Mouse (Mus musculus): ENCODE data around the gene Prss40. TPM values are rescaled to one million over a fixed set of nuclear protein-coding genes. Genes with fewer than 3 reads are reported as not detected.

Gene Prss40
- total RNA-seq (2012; rRNA removed): not detected in 2 replicates

DNA sequence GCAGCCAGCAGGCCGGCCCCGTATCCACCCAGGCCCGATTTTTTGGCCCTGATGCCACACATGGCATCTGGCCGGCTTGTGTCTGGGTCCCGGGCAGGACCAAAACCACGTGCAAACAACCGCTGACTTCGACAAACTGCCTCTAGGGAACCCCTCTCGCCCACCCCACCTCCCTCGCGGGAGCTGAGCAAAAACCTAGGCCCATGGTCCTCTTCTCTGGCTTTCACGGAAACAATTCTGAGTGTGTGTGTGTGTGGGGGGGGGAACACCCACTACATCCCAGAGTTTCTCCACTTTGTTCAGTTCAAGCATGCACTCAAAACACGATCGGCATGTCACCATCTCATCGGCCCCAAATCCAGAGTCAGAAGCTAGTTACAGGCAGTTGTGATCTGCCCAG lies at the start of gene Prss40:
Gene Prss40 (minus strand): TSS at position 101 of the 400 bp plus-strand sequence.
- Histone ChIP-seq H3K36me3 (ENCODE audit: control insufficient read depth, insufficient read depth, low read length, poor library complexity, severe bottlenecking) (no peaks in the 10 kb centered on the region), H3K4me3 (ENCODE audit: insufficient read depth in 1 of 2, low read depth in 1 of 2, low read length in 2 of 2, poor library complexity in 1 of 2, severe bottlenecking in 1 of 2) (peak within 1 kb of the TSS in 1 of 2 experiments; percentile 5; a peak in 1 of 4 replicates), H3K4me1 (ENCODE audit: control insufficient read depth in 2 of 2, insufficient read depth in 2 of 2, low read length in 2 of 2, poor library complexity in 1 of 2) (peaks cover 0 to 2% of the 10 kb centered on the region in 2 experiments; a peak in 1 of 4 replicates), H3K9me3 (ENCODE audit: control insufficient read depth, insufficient read depth, low read depth, low read length) (no peaks in the 10 kb centered on the region), H3K9ac (ENCODE audit: insufficient read depth, low read depth, low read length, poor library complexity, severe bottlenecking) (0 out of 2 replicates have a peak within 1 kb of the TSS, but pooled peaks have one; percentile 11), H3K27ac (ENCODE audit: insufficient read depth, low read depth, low read length, poor library complexity, severe bottlenecking) (no peak within 1 kb of the TSS)
- DNase-seq (ENCODE audit: low read depth, low spot score): no peak
- in situ Hi-C loops (cut with MboI; ENCODE audit: low sequenced_read_pairs in 2 of 2, unreplicated experiment in 2 of 2): no loop called here
- TF ChIP-seq ZNF384 (IDR thresholded peaks at IDR 0.05; ENCODE audit: low read depth, low read length): no peak
- TF ChIP-seq HCFC1 (IDR thresholded peaks at IDR 0.05; ENCODE audit: borderline replicate concordance, insufficient read depth, low read length): no peak
- TF ChIP-seq MAFK (IDR thresholded peaks at IDR 0.05; ENCODE audit: insufficient read depth, low read depth, low read length): no peak
- TF ChIP-seq CHD2 (IDR thresholded peaks at IDR 0.05; ENCODE audit: low read depth, low read length): no peak
- TF ChIP-seq ZC3H11A (IDR thresholded peaks at IDR 0.05; ENCODE audit: borderline replicate concordance, low read depth, low read length): no peak

DNA sequence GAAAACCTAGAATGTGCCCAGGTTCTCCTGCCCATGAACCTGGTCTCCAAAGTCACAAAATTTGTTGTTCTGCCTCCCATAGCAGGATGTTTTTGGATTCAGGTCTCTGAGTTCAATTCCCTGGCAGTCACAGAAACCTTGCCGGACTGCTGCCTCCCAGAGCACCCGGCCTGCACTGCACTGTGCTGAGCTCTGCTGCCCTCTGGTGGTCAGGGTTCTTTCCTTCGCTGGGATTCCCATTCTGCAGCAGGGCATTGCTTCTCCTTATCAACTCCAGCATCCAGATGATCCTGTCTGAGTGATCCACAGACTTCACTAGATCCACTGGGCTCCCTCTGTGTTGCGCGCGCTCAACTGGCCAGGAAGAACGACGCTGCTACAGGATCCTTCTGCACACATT lies 41.6 kb upstream of the Prss40 start:
- DNase-seq (ENCODE audit: low read depth, low spot score): peak; percentile 82
- Histone ChIP-seq H3K9me3 (ENCODE audit: control insufficient read depth, insufficient read depth, low read depth, low read length) (no peaks in the 10 kb centered on the region), H3K4me1 (ENCODE audit: control insufficient read depth in 2 of 2, insufficient read depth in 2 of 2, low read length in 2 of 2, poor library complexity in 1 of 2) (no peaks in the 10 kb centered on the region), H3K4me3 (ENCODE audit: insufficient read depth in 1 of 2, low read depth in 1 of 2, low read length in 2 of 2, poor library complexity in 1 of 2, severe bottlenecking in 1 of 2) (no peak overlapping the region), H3K27ac (ENCODE audit: insufficient read depth, low read depth, low read length, poor library complexity, severe bottlenecking) (no peak overlapping the region), H3K36me3 (ENCODE audit: control insufficient read depth, insufficient read depth, low read length, poor library complexity, severe bottlenecking) (no peaks in the 10 kb centered on the region), H3K9ac (ENCODE audit: insufficient read depth, low read depth, low read length, poor library complexity, severe bottlenecking) (no peak overlapping the region)
- in situ Hi-C loops (cut with MboI; ENCODE audit: low sequenced_read_pairs in 2 of 2, unreplicated experiment in 2 of 2): no loop called here
- no peak for TF ChIP-seq ZNF384 (IDR thresholded peaks at IDR 0.05; ENCODE audit: low read depth, low read length)
- TF ChIP-seq ZC3H11A (IDR thresholded peaks at IDR 0.05; ENCODE audit: borderline replicate concordance, low read depth, low read length): peak; percentile 87; the same call in 1 of the 2 replicates

DNA sequence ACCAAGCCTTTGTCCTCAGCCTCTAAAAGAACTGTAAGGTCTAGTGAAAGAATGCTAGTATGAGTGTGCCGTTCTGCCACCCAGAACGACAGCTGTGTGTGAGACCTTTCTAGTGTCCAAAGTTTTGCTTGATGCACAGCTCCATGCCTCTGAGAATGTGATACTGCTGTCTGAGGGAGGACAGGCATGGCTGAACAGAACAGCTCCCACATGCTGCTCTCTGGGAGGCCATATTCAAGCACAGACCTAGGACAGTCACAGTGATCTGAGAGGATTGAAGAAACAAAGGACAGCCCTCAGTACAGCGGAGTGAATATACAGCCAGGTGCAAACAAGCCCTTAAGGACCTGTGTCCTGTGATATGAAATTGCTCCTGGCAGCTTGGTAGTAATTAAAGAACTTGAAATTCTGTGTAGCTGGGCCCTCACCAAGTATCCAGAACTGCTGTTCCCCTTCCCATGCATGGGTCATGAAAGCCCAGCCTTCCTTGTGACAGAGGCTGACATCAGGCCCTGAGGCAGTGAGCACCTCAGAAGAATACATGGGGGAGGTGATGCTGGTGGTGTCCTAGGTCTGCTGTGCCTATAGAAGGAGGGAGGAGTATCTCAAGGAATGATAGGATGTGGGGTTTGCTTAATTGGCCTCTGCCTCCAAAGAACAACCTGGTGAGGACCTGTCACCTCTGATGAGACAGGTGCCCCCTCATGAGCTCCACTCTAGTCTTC lies 40.7 kb upstream of the Prss40 start:
- Histone ChIP-seq H3K27ac (ENCODE audit: insufficient read depth, low read depth, low read length, poor library complexity, severe bottlenecking) (no peak overlapping the region), H3K9ac (ENCODE audit: insufficient read depth, low read depth, low read length, poor library complexity, severe bottlenecking) (no peak overlapping the region), H3K4me3 (ENCODE audit: insufficient read depth in 1 of 2, low read depth in 1 of 2, low read length in 2 of 2, poor library complexity in 1 of 2, severe bottlenecking in 1 of 2) (no peak overlapping the region), H3K4me1 (ENCODE audit: control insufficient read depth in 2 of 2, insufficient read depth in 2 of 2, low read length in 2 of 2, poor library complexity in 1 of 2) (no peaks in the 10 kb centered on the region), H3K9me3 (ENCODE audit: control insufficient read depth, insufficient read depth, low read depth, low read length) (no peaks in the 10 kb centered on the region), H3K36me3 (ENCODE audit: control insufficient read depth, insufficient read depth, low read length, poor library complexity, severe bottlenecking) (no peaks in the 10 kb centered on the region)
- in situ Hi-C loops (cut with MboI; ENCODE audit: low sequenced_read_pairs in 2 of 2, unreplicated experiment in 2 of 2): no loop called here
- TF ChIP-seq MAFK (IDR thresholded peaks at IDR 0.05; ENCODE audit: insufficient read depth, low read depth, low read length) (no peak), CHD2 (IDR thresholded peaks at IDR 0.05; ENCODE audit: low read depth, low read length) (no peak), ZC3H11A (IDR thresholded peaks at IDR 0.05; ENCODE audit: borderline replicate concordance, low read depth, low read length) (no peak)
- DNase-seq (ENCODE audit: low read depth, low spot score): no peak

DNA sequence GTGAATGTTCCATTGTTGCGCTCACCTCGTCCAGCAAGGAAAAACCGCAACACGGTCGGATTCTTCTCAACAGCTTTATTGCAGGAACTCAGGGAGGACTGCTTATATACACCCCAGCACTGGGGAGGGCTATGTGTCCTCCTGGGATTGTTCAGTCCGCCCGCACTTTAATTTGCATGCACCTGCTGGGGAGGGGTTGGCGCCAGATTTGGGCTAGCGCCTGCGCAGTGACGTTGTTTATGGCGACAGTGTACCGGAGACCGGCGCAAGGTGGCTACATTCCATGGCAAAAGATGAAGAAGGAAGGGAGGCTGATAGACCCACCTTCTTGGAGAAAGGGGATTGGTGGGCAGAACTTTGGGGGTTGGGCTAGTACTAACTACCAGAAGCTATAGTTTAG lies 39.3 kb upstream of the Prss40 start:
- no peak for DNase-seq (ENCODE audit: low read depth, low spot score)
- no peaks in the 10 kb centered on the region for H3K9me3 ChIP-seq (ENCODE audit: control insufficient read depth, insufficient read depth, low read depth, low read length)
- H3K27ac ChIP-seq (ENCODE audit: insufficient read depth, low read depth, low read length, poor library complexity, severe bottlenecking): no peak overlapping the region
- TF ChIP-seq CHD2 (IDR thresholded peaks at IDR 0.05; ENCODE audit: low read depth, low read length) (no peak), HCFC1 (IDR thresholded peaks at IDR 0.05; ENCODE audit: borderline replicate concordance, insufficient read depth, low read length) (no peak), ZC3H11A (IDR thresholded peaks at IDR 0.05; ENCODE audit: borderline replicate concordance, low read depth, low read length) (no peak), MAFK (IDR thresholded peaks at IDR 0.05; ENCODE audit: insufficient read depth, low read depth, low read length) (no peak), ZNF384 (IDR thresholded peaks at IDR 0.05; ENCODE audit: low read depth, low read length) (no peak)
- peak overlapping the region in 1 of 2 experiments; percentile 12; a peak in 1 of 4 replicates for H3K4me3 ChIP-seq (ENCODE audit: insufficient read depth in 1 of 2, low read depth in 1 of 2, low read length in 2 of 2, poor library complexity in 1 of 2, severe bottlenecking in 1 of 2)
- H3K9ac ChIP-seq (ENCODE audit: insufficient read depth, low read depth, low read length, poor library complexity, severe bottlenecking): no peak overlapping the region
- in situ Hi-C loops (cut with MboI; ENCODE audit: low sequenced_read_pairs in 2 of 2, unreplicated experiment in 2 of 2): no loop called here
- H3K4me1 ChIP-seq (ENCODE audit: control insufficient read depth in 2 of 2, insufficient read depth in 2 of 2, low read length in 2 of 2, poor library complexity in 1 of 2): no peaks in the 10 kb centered on the region
- no peaks in the 10 kb centered on the region for H3K36me3 ChIP-seq (ENCODE audit: control insufficient read depth, insufficient read depth, low read length, poor library complexity, severe bottlenecking)
